In the genomic region with DNA sequence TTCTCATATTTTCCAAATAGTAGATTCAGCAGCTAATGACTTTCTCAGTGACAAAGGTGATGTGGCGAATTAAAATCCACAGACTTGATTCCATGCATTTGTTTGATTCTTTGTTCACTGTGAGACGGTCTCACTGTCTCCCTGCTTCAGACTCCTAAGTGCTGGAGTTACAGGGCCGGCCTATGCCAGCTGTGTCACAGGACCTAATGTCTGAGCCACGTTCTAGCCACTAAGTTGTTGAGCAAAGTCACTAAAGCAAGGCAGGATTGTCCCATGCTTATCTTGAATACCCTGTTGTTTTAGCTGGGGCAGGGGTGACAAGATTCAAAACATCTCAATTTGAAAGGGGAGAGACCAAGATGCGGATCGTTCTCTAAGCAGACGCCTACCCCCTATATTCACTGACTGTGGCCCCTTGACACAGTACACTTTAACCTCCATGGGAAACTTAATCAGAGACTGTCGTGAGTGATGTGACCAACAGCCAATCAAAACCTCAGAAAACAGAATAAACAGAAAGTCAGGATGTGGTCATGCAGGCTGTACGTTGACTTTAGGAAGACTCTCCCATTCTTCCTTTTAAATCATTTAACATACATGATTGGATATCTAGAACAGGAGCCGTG, we compare ENCODE assay signal across 10 mouse cellular contexts.
DNase-seq lines count a peak whose midpoint lies in the region; ATAC-seq and TF ChIP-seq lines count a peak whose summit lies in the region.
"Had no signal": no experiment of that assay in that cellular context is flagged by ENCODE, and none has a peak within 500 bp of the region (broad histone marks: within the 10 kb centered on the region; RNA-seq: fewer than 3 reads in every experiment).

No protein-coding gene starts in this region.

- H3K9ac ChIP-seq in hindbrain, embryonic 12.5 days: no peak overlapping the region

- TF ChIP-seq CTCF in thymus, adult 2 months (IDR thresholded peaks at IDR 0.05; ENCODE audit: borderline replicate concordance, control insufficient read depth, extremely low read depth, insufficient read depth, low read length, poor library complexity): no peak

- 72% methylated on average over 10 of the region's 10 CpGs for WGBS in thymus, adult 2 months
- 39% methylated on average over 10 of the region's 10 CpGs for WGBS in hindbrain, embryonic 12.5 days

- H3K9me3 ChIP-seq in erythroblast, embryonic 14.5 days (ENCODE audit: control insufficient read depth, low read length): no peaks in the 10 kb centered on the region
- H3K9me3 ChIP-seq in hindbrain, embryonic 12.5 days (replicated peaks): no peaks in the 10 kb centered on the region

- no peak for ATAC-seq in erythroblast, adult 5-6 weeks (replicated peaks; ENCODE audit: low FRiP score, poor library complexity, severe bottlenecking)
- ATAC-seq in hindbrain, embryonic 12.5 days (ENCODE audit: low FRiP score): peak; percentile 41; the same call in 1 of the 2 replicates
- ATAC-seq: inflammation-experienced regulatory T-cells, adult 6 months had no signal

- DNase-seq in thymus, postnatal 14 days: peak; percentile 27
- no peak for DNase-seq in thymus, adult 2 months
- peak; percentile 69 for DNase-seq in retina, postnatal 1 day
- no peak for DNase-seq in lung, postnatal 14 days
- no peak for DNase-seq in right cerebral cortex, postnatal 25 days
- DNase-seq: kidney, postnatal 4 days had no signal

- H3K27me3 ChIP-seq in erythroblast, embryonic 14.5 days (ENCODE audit: control insufficient read depth): no peaks in the 10 kb centered on the region
- H3K27me3 ChIP-seq in thymus, adult 2 months (ENCODE audit: control insufficient read depth, insufficient read depth, low read length): no peaks in the 10 kb centered on the region
- no peaks in the 10 kb centered on the region for H3K27me3 ChIP-seq in hindbrain, embryonic 12.5 days

- TF ChIP-seq POLR2A in thymus, adult 2 months (IDR thresholded peaks at IDR 0.05; ENCODE audit: control insufficient read depth, extremely low read depth, insufficient read depth, low read length, poor library complexity): no peak

- no peak overlapping the region for H3K27ac ChIP-seq in thymus, adult 2 months (ENCODE audit: control insufficient read depth, insufficient read depth, low read length)
- no peak overlapping the region for H3K27ac ChIP-seq in hindbrain, embryonic 12.5 days

- peaks cover 77% of the 10 kb centered on the region for H3K4me1 ChIP-seq in erythroblast, embryonic 14.5 days (ENCODE audit: control insufficient read depth)
- H3K4me1 ChIP-seq in thymus, adult 2 months (replicated peaks; ENCODE audit: control insufficient read depth, insufficient read depth, low read length): no peaks in the 10 kb centered on the region
- peaks cover 20% of the 10 kb centered on the region for H3K4me1 ChIP-seq in hindbrain, embryonic 12.5 days

- H3K4me3 ChIP-seq in erythroblast, embryonic 14.5 days (replicated peaks): peak overlapping the region; percentile 37
- H3K4me3 ChIP-seq in thymus, adult 2 months (ENCODE audit: control insufficient read depth, insufficient read depth, low read length): no peak overlapping the region
- no peak overlapping the region for H3K4me3 ChIP-seq in hindbrain, embryonic 12.5 days

- no peak overlapping the region for H3K4me2 ChIP-seq in hindbrain, embryonic 12.5 days (replicated peaks)

- H3K36me3 ChIP-seq in erythroblast, embryonic 14.5 days (ENCODE audit: control insufficient read depth): no peaks in the 10 kb centered on the region; the same call in none of the 2 replicates
- no peaks in the 10 kb centered on the region for H3K36me3 ChIP-seq in thymus, adult 2 months (ENCODE audit: control insufficient read depth, insufficient read depth, low read length)
- no peaks in the 10 kb centered on the region for H3K36me3 ChIP-seq in hindbrain, embryonic 12.5 days

Comparison
In these comparisons a context has a peak if more than half of its experiments do, and no peak if none do; other contexts are left out.
1. DNase-seq: peak in thymus, postnatal 14 days (single experiment) and retina, postnatal 1 day (single experiment); none in thymus, adult 2 months (single experiment), lung, postnatal 14 days (single experiment) and right cerebral cortex, postnatal 25 days (single experiment).